Mouse (Mus musculus): ENCODE data around the gene Tcte1.
A peak's percentile ranks its signal among the peaks of the same experiment; 100 is the strongest.

The Tcte1 gene

DNA sequence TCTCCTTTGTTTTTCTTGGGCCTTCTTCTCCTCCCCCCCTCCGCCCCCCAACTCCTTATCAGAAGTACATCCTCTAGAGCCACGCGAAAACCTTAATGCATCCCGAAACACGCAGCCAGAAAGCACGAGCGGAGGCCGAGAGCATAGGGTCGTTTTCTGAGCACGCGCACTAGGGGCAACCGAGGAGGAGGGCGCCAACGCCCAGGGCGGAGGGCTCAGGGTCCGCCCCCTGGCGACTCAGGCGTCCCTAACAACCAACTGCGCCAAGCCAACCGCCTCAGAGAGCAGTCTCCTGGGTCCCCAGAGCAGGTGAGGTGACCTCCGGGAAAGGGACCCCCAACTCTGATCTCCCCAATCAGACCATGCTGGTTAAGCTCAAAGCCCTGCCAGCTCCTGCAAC lies at the start of gene Tcte1:
Gene Tcte1, plus strand, starts transcription at position 172 of the 400 bp plus-strand sequence.
- DNase-seq = no peak

DNA sequence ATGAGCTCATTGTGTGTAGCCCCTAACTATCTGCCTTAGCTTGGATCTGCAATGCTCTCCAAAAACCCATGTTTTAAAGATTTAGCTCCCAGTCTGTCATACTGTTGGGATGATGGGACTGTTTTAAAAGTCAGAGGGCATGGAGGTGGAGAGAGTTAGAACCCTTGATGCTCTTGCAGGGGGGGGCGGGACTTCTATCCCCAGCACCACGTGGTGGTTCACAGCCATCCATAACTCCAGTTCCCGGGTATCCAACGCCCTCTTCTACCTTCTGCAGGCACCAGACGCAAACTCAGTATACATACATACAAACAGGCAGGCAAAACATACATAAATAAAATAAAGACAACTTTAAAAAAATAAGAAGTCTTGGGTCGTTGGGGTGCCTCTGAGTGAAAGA lies 49.6 kb upstream of the Tcte1 start:
- no peak for DNase-seq

DNA sequence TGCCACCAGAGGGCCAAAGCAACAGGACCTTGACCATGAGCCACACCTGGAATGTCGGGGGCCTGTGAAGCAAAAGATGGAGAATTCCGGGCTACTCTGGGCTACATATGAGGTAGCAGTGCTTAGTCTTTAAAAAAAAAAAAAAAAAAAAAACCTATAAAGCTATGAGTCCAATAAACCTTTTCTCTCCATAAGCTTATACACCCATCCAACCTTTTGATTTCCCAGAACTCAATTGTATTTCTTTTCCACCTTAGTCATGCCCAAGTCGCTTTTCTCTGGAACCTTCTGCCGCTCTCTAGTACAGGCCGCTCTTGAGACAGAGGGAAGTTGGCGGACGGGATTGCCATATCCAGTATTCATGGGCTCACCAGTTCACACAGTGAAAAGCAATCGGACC lies 49.1 kb upstream of the Tcte1 start:
- no peak for DNase-seq

DNA sequence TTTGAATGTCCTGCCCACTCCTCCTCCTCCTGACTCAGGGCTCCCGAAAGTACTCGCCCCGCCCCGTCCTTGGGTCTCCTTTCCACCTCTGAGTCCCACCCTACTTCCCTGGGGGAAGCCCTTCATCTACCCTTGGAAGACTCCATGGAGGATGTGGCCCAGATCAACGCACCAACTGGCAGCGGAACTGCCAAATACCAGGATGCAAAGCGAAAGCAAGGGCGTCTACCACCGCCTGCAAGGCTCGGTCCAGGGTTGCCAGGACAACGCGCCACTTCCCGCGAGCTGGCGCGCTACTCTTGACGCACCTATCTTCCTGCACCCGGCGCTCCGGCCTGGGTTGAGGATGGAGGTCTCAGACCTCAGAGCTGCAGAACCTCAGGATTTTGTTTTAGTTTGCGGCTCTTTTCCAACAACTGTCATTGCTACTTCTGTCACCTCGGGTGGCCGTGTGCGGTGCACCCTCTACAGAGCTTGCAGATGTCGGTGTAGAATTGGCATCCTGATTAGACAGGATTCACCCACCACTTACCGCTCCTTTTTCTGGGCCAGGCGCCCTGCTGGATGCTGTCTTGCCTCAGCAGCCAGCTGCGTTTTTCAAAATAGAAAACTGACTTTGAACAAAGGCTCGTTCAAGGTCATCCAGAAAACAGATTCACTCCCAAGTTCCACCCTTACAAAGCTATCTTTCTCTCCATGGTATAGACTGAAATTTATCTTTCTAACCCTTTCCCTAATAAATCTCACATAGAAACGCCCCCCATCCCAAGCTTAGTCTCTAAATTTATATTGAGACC lies 48.4 kb upstream of the Tcte1 start, which contains the start of gene Spats1:
Gene Spats1, minus strand, starts transcription at position 747 of the 797 bp plus-strand sequence.
- peak; percentile 78 for DNase-seq

DNA sequence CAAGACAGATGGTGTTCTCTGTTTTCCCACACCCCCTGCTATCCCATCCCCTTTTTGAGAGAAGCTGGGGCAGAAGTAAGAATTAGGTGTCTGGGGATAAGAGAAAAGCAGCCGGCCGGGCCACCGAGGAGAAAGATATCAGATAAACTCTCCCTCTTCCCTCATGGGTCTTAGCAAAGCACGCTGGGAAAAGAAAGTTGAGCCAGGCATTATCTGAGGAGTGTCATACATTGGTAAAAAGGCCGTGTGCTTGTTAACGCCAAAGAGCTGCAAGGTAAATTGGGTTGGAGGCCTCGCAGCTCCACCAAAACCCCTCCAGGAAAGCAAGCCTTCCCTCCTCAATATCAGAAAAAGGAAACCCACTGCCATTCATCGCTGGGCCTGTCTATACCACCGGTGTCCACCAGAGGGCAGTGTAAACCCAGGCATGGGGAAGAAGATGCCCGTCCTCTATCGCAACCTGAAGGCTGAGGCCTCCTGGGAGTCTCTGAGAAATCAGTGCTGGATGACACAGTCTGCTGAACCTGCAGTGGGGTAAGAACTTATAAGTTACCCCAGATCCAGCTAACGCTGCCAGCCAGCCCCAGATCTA lies 44.9 kb upstream of the Tcte1 start:
- peak; percentile 83 for DNase-seq

DNA sequence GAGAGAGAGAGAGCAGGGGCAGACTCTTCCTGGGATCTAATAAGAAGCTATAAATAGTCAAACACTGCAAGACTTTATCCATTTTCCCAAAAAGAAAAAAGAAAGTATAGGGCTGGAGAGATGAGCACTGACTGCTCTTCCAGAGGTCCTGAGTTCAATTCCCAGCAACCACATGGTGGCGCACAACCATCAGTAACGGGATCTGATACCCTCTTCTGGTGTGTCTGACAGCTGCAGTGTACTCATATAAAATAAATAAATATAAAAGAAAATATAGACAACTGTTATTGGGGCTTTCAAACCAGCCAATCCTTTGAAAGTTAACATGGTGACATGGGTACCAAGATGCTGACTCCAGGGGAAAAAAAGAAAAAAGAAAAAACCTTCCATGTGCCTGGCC lies 42.8 kb upstream of the Tcte1 start:
- DNase-seq = no peak

DNA sequence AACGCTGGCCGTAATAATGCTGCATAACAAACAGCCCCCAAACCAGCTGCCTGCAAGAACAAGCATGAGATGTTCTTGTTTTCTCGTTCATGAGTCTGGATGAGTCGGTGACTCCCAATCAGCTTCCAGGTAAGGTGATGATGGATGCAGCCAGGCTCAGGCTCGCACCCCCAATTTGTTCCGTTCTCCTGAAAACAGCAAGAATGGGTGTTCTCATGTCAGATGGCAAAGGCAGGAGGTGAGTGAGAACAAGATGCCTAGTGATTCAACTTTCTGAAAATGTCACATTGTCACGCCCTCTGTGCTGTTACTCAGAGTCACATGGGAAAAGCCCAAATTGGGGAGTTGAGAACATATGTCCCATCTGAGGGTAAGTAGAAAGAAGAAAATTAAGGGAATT lies 37.7 kb upstream of the Tcte1 start:
- DNase-seq = no peak

DNA sequence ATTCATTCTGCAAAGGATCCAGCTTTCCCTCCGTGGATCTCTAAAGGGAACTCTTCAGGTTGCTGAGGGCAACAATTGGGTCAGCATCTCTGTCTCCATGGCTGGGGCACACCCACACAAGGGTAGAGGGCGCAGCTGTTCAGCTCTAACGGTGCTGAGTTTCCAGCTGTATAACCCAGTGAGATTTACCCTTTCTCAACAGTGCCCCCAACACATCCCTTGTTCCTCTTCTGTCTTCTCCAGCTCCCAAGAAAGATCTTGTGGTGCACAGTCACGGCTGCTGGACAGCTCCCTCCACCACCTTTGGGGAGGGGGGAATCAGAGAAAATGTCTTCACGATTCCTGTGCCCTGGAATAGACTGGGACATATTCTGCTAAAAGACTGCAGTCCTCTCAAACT lies 36.0 kb upstream of the Tcte1 start:
- DNase-seq = no peak

DNA sequence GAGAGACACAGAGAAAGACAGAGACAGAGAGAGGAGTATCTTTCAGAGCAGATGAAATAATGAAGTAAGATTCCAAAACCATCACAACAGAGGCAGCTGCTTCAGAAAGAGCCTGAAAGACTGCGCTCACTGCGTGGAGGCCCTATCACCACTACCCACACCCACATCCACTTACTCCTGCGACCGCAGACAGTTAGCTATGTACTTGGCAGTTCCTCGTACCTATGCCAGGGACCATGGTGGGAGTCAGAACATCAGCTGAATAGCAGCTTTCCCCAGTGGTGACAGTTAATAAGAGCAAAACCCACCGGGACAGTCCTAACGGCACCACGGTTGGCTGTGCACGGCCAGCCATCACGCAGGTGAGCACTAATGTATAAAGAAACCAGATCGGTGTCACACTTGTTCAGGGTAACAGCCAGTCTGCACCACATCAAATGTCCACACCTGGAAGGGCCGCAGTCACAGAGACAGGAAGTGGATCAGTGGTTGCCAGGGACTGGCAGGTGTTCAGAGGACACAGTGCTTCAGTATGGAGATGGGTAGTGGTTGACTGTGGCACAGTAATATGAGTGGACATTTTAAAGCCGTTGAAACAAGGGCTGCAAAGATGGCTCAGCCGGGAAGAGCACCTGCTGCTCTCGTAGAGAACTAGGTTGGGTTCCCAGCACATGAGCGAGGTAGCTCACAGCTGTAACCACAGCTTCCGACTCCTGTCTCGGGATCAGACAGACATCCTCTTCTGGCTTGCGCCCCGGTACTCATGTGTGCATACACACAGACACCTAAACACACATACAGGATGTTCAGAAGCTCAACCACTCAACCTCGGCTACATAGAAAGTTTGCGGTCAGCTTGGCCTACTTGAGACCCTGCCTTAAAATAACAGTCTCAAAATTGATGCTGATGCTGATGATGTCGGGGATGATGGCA lies 34.6 kb upstream of the Tcte1 start:
- DNase-seq = no peak

DNA sequence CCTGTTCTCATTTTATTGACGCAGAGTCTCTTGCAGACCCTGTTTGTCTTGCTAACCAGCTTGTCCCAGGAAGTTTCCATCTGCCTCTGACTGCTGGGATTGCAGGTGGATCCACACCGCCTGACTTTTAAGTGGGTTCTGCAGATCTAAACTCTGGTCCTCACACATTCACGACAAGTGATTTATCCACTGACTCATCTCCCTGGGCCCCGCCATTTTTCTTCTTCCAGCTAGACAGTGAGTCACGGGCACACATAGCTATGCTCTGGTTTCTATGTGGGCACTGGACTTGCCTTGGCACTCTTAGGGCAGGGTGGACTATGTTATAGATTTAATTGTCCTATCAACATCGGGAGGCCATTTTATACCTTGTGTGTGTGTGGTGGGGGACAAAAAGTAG lies 33.5 kb upstream of the Tcte1 start:
- DNase-seq = no peak

DNA sequence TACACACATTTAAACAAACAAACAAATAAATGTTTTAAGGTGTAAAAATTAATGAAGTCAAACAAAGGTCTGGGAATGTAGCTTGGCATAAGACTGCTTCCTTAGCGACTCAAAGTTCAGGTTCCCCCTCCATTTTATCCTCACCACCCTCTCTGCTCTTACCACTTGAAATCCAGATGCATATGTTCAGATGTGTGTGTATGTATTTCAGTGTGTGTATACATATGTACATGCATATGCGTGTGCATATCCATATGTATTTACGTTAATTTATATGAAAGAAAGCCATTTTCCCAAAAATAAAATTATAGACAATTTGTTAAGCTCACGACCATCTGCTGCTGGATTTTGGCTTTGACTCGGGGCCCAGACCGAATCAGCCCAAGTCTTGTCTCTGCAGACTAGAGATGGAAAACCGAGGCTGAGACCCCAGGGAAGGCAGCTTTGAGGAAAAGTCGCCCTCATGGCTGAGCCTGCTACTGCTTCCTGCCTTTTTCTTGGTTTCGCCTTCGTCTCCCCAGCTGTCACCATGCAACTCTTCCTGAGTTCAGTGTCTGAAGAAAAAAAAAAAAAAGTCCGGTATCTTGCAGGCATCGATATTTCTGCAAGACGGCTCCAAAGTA lies 32.6 kb upstream of the Tcte1 start:
- no peak for DNase-seq

DNA sequence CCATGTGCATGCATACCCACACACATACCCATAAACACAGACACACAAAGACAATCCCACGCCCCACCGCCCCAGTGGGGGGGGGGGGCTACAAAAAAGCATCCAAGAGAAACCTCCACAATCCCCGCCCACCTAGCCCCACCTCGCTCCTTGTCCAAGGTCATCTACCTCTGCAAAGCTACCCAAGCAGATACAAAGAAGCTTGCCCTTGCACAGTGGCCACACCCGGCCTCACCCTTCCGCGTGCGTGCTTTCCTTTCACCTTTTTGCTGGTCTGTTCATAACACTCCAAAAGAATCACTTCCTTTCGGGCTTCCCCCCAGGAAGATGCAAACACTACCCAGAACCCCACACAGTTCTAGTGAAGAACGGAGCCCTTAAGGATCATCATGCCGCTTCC lies 27.8 kb upstream of the Tcte1 start:
- no peak for DNase-seq

DNA sequence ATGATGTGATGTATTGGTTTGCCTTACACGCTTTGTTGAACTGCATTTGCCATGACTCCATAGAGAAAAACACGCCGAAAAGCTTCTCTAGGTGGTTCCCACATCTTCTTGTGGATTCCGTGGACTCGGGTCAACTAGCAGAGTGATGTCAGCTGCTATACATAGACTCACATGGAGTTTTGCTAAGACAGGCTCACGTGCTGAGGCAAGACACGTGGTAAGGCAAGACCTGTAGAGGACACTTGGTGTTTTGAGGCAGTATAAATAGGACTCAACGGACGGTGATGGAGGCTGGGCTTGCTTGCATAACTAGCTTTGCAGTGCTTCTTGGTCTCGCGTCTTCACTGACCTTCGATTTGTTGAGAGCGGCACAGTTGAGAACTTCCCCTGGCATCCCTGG lies 24.8 kb upstream of the Tcte1 start:
- DNase-seq = no peak

DNA sequence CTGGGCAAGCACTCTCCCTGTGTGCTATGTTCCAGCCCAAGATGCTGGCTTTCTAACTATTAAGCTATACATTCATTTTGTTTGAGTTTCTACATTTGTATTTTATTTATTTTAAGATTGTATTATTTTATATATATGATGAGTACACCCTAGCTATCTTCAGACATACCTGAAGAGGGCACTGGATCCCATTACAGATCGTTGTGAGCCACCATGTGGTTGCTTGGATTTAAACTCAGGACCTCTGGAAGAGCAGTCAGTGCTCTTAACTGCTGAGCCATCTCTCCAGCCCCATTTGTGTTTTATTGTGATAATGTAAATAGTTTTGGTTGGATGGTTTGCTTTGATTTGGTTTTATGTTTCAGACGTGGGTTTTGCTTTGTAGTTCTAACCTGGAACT lies 23.7 kb upstream of the Tcte1 start:
- no peak for DNase-seq

DNA sequence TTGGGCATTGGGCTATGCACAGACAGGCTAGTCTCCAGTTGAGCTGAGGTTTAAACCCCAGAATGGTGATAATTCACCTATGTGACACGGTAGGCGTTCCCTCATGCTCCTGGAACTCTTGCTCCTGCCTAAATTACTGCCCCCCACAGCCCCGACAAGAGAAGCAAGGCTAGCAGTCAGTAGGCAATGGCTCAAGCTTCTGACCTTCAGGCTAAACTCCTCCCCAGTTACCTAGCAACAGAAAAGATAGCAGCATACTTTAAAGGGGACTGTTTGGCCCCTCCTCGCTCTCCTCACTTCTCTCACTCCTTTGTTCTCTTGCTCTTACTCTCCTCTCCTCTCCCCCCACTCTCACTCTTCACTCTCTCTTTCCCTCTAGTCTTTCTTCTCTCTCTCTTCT lies 22.3 kb upstream of the Tcte1 start:
- no peak for DNase-seq

DNA sequence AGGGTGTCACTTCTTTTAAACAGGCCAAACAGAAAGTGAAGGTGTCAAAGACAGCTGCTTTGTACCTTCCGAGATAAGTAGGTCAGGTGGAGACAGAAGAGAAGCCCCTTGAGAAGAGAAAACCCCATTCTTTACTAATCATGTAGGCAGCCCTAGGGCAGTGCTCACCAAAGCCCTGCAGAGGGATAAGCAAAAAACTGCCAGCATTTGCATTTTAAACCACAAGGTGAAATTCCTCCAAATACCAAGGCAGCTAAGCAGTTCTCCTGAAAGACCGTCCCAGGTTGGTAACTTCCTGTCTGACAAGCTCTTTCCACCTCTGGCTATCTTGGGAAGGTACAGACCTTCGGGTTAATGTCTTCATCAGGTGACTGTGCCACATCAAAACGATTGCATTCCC lies 20.9 kb upstream of the Tcte1 start:
- no peak for DNase-seq

DNA sequence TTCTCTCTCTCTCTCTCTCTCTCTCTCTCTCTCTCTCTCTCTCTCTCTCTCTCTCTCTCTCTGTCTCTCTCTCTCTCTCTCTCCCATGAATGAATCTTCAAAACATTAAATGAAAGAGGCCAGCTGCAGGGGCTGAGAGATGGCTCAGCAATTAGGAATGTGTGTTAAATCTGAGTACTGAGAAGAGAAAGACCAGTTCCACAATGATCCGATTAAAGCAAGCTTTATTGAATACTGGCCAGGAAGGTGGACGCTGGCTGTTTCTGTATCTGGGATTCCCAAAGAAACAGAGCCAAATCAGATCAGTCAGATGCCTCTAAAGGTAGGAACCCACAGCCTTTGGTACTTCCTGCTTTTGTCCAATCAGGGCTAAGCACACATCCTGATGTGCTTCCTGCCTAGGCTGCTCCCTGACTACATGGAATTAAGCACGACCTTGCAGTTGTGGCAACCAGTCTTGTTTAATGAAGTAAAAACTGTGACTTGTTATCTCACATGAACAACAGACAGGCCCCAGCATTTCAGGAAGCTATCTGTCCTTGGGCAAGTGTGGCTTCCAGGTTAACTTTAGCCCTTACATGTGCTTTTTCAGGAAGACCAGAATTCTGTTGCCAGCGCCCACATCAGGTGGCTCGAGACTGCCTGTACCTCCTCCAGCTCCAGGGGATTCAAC lies 19.8 kb upstream of the Tcte1 start:
- no peak for DNase-seq

DNA sequence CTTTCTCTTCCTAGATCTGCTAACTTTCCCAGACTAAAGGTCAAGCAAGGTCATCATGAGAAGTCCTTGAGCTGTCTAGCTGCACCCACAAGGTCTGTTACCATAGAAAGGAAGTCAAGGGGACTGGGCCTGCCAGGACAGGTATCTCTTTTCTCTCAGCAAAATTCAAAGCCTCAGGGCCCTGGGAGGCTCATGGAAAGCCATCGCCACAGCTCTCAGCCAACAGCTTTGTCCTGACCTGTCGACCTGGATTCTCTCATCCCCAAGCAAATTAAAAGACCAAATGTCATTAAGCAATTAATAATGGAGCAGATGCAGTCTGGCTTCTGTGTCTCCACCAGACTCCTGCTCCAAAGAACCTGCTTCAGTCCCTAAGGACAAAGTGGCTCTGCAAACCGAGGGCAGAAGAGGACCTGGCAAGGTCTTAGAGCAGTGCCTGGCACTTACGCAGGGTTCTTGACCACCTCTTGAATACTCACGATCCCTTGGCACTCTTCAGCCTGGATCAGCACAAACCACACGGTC lies 17.2 kb upstream of the Tcte1 start:
- peak; percentile 30 for DNase-seq

DNA sequence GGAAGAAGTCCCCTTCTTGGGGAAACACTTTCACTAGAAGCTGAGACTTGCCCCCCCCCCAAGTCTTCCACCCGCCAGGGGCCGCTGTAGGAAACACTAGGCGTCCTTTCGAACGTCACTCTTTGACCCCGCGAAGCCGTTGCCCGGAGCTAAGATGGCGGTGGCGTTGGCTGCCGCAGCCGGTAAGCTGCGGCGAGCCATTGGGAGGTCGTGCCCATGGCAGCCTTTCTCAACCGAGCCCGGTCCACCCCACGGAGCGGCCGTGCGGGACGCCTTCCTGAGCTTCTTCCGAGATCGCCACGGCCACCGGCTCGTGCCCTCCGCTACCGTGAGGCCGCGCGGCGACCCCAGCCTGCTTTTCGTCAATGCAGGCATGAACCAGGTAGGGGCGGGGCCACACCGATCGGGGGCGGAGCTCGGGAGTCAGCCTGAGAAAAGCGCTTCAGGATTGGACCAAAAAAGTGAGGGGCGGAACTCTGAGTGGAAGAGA lies 16.5 kb upstream of the Tcte1 start, which contains the start of gene Aars2:
Gene Aars2, plus strand, starts transcription at position 142 of the 490 bp plus-strand sequence.
- peak; percentile 92 for DNase-seq

DNA sequence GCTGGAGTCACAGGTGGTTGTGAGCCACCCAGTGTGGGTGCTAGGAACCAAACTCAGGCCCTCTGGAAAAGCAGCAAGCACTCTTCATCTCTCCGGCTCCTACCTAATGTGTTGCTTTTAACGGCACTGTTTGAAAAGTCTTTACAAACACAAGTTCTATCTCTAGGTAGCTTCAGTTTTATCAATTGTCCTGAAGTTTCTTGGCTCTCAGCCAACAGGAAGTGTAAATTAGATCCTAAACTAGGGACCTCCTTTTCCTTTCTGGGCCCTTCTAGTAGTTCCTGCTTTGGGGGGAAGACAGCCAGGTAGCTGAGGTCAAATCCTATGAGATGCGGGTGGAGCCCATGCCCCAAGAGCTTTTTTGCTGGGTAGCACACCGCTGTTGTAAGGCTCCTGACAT lies 12.4 kb upstream of the Tcte1 start:
- no peak for DNase-seq

DNA sequence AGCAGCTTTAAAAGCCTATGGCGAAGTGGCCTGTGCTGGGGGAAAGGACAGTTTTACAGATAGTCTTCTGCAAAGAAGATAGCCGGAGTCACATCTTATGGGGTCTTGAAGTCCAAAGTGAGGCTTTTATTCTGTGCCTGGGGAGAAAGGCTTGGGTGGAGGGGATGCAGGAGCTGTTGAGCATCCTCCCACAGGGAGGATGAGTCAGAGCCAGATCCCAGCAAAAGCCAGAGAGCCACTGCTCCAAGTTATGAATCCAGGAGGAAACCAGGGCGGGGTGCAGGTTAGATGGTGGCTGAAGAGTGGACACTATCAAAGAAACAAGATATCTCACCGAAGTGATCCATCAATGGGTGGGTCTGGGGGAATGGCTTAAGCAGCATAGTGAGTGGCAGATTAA lies 11.5 kb upstream of the Tcte1 start:
- DNase-seq = no peak

DNA sequence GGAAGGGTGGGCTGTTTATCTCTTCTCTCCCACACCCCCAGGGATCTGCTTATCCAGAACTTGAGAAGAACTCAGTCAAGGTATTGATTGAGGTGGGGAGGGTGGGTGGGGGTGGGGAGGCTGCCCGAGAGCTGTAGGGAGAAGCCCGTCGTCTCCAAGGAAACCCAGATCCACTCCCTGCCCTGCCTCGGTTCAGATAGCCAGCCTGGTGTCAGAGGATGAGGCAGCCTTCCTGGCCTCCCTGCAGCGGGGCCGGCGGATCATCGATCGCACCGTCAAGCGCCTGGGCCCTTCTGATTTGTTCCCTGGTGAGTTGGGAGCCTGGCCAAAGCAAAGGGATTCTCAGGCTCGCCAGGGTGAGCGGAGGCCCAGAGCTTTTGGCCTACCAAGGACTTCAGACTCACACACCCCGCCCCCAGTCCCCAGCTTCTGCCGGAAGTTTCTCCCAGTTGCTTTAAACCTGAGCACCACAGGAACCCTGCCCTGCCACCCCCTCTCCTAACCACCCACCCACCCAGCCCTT lies 8.0 kb upstream of the Tcte1 start:
- DNase-seq = no peak

Data from cerebellum, adult 11 months (tissue).